Mouse (Mus musculus) thymus, adult 2 months (tissue): Measurements from ENCODE around the gene Fam49a.

Source experiments
- CTCF ChIP-seq: fragments of 200-500 bp; IDR thresholded peaks from 2 replicates; pipeline ENCODE4 v1.5.1; 2012; ENCODE audit warnings: mild to moderate bottlenecking, control low read depth, low read length, moderate library complexity, borderline replicate concordance; ENCODE audit not compliant: control insufficient read depth, poor library complexity, insufficient read depth; ENCODE audit errors: extremely low read depth
- POLR2A ChIP-seq: fragments of 200-500 bp; IDR thresholded peaks from 2 replicates; pipeline ENCODE4 v1.6.1; 2012; ENCODE audit warnings: mild to moderate bottlenecking, low read length, control low read depth, moderate library complexity; ENCODE audit not compliant: control insufficient read depth, poor library complexity, insufficient read depth; ENCODE audit errors: extremely low read depth

DNA sequence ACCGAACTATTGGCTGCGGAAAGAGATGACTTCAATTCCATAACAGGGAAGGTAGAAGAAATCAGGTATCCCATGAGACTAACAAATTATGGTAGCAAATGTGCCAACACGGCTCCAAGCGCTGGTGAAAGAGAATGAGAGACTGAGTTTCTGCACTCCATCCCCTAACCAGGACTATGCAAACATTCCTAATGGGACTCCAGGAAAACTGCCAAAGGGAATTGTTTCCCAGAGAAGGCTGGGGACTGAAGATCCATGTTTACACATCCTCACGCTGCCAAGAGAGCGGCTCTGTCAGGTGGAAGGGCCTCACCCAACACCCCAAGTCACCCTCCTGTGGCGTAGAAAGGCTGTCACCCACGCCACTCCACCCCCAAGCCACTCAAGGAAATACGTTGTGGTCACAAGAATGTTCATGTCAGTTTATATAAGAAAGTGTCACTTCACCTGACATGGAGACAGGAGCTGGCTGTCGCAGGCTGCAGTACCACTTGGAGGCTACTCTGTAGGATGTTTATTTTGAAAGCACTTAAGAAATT is 92.2 kb downstream of the Fam49a start:
- TF ChIP-seq CTCF, result no peak
- TF ChIP-seq POLR2A, result no peak
